Mouse (Mus musculus): ENCODE results near the gene Efcab14. TPM values are rescaled to one million over a fixed set of nuclear protein-coding genes. Genes with fewer than 3 reads are reported as not detected.

Gene Efcab14
- total RNA-seq, 2 experiments from 2014 or later: 20.7 to 22.7 TPM

- DNase-seq: no peak
- intact Hi-C loops (cut with DNase I): no loop called here
Measured at GRCm38 (mm10) chr4:115767647-115768467, 30.3 kb downstream of the Efcab14 start.

DNA sequence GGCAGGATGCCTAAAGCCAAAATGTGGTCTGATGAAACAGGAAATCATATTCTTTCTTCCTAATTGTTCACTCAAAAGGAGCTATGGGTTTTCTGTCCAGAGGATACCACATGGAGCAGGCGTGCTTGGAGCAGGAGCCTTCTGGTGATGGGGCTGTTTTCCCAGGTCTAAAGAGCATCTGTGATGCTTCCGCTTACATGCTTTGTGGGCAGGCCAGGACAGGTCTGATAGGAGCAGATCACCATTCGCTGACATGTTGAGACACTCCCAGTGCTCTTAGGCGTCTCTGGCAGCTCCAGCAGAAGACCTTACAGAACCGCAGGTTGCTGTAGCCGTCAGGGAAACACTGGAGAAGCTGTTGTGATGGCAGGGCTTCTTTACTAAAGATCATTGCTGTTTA lies 37.5 kb downstream of the Efcab14 start:
- intact Hi-C loops (cut with DNase I): no loop called here
- DNase-seq: no peak

GRCm38 (mm10) chr4:115777627-115778026 lies 40.1 kb downstream of the Efcab14 start:
- intact Hi-C loops (cut with DNase I): no loop called here
- no peak for DNase-seq

DNA sequence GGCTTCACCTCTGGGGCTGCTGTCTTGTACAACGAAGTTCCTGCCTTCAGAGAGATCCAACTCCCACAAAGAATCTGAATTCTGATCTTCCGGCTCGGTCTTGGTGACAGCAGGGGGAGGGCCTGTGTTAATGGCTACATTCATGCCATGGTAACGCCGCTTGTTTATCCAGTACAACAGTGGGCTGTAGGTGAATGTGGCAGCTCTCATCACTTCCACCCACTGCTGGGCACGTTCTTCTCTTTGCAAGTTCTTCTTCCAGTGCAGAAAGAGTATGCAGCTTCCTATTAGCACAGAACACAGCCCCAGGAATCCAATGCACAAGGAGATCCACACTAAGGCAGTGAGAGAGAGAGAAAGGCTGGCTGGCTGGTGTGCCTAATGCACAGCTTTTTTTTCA lies 42.7 kb downstream of the Efcab14 start:
- intact Hi-C loops (cut with DNase I): no loop called here
- no peak for DNase-seq

- intact Hi-C loops (cut with DNase I): no loop called here
- no peak for DNase-seq
Measured at GRCm38 (mm10) chr4:115780918-115781317, 43.4 kb downstream of the Efcab14 start, which contains the start of gene Tex38. Tex38 (minus strand) TSS chr4:115781018.

DNA sequence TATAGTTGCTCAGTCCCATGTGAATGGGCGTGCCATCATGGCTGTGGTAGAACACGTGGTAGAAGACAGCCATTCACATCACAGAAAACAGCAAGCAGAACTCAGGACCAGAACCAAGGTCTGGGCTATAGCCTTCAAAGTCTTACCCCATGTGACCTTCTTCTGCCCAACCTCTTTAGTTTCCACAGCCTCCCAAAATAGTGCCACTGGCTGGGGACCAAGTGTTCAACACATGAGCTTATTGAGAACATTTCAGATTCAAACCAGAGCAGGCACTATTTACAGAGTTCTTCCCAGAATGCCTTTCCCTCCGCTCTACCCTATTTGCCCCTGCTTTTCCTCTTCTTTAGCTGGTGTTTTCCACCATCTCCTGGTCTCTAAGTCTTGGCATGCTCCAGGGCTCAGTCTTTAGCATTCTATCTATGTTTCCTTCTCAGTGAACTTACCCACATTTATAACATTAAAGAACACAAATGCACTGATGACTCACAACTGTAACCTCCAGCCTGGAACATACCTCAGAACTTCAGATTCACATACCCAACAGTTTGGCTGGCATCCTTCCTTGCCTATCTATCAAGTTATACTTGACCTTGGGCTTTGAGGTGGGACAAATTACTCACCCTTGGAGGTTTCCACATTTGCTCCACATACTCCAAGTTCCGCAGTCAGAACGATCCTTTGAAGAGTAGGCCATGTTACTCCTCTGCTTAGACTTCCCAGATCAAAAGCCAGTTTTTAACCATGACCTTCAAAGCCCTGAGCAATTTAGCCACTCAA lies 44.7 kb downstream of the Efcab14 start:
- no peak for DNase-seq
- intact Hi-C loops (cut with DNase I): no loop called here

DNA sequence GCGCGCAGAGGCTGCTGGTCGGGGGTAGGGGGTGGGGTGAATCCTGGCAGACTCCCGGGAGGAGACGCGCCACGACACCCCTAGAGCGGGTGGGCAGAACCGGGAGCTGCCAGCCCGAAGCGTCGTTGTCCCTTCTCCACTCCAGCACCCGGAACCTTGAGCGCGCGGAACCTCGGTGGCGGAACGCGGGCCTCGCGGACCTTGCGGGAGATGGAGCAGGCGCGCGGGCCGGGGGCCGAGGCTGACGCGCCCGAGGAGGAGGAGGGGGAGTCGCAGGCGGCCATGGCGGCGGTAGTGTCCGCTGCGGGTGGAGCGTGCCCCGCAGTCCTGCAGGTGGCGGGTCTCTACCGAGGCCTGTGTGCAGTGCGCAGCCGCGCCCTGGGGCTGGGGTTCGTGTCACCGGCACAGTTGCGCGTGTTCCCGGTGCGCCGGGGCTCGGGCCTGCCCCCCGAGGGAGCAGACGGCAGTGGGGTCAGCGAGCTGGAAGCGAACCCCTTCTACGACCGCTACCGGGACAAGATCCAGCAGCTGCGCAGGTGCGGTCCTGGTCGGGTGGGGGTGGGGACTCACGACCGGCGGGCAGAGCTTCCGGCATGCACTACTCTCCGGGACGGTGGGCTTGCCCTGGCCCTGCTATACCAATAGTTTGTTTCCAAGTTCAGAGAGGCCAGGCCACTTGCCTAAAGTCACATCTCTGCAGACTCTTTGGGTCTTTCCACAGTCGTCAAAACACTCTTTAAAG lies 47.4 kb downstream of the Efcab14 start, which contains the start of gene Atpaf1:
Atpaf1 (plus strand) TSS at position 44 of the 742 bp plus-strand sequence.
- intact Hi-C loops (cut with DNase I): no loop called here
- DNase-seq: peak; percentile 78

GRCm38 (mm10) chr4:115785511-115786034 lies 48.0 kb downstream of the Efcab14 start:
- intact Hi-C loops (cut with DNase I): no loop called here
- DNase-seq: no peak

GRCm38 (mm10) chr4:115790864-115791263 lies 53.3 kb downstream of the Efcab14 start:
- intact Hi-C loops (cut with DNase I): no loop called here
- DNase-seq: no peak

DNA sequence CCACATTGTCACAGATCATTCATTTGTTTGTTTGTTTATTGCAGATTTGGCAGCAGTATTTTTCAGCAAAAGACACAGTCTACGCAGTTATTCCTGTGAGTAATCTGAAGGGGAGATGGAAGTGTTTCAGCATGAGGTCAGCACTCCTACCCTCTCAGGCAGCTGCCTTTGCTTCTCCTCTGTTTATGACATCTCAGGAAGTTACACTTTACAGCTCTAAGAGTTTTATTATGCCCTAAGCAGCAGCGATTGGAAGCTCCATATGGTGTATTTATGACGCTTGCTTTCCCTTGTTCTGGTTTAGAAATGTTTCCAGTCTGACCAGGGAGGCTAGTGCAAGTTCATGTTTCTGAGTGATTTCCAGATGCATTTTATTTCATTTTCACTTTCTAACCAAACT lies 57.8 kb downstream of the Efcab14 start:
- intact Hi-C loops (cut with DNase I): no loop called here
- no peak for DNase-seq

GRCm38 (mm10) chr4:115799981-115800380 lies 62.4 kb downstream of the Efcab14 start:
- intact Hi-C loops (cut with DNase I): no loop called here
- no peak for DNase-seq

GRCm38 (mm10) chr4:115812326-115812725 lies 74.8 kb downstream of the Efcab14 start:
- intact Hi-C loops (cut with DNase I): no loop called here
- no peak for DNase-seq

DNA sequence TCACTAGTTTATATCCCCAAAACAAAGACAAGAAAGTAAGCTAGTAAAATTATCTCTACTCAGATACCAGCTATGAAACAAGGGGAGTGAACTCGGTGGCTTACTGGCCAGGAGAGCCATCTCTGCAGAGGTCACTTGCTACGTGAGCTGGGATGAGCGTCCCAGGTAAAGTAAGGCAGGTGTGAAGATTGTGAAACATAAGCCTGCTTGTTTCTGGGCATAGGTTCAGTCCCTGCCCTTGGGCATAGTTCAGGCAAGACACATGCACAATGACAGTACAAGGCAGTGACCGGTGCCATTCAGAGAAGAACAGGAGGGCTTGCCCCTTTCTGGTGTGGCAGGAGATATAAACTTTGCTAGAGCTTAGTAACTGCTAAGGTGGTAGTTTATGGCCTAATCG lies 78.1 kb downstream of the Efcab14 start:
- intact Hi-C loops (cut with DNase I): no loop called here
- DNase-seq: no peak

DNA sequence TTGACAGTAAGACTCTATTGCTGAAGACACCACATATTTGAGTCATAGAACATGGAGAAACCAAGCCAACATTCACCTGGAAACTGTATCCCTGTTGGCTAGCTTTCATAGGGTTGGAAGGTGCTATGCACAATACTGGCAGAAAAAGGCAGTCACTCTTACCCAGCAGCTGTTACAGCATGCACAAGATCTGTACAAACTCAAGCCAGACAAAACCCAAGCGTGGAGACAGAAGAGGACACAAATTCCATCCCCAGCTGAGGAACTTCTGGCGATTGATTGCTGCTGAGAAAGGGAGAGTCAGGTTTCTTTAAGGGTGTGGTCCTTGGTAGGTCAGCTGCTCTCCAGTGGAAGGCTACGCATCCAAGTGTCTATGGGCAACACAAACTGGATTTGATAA lies 82.7 kb downstream of the Efcab14 start:
- no peak for DNase-seq
- intact Hi-C loops (cut with DNase I): no loop called here

GRCm38 (mm10) chr4:115820944-115821343 lies 83.4 kb downstream of the Efcab14 start:
- intact Hi-C loops (cut with DNase I): no loop called here
- DNase-seq: no peak

DNA sequence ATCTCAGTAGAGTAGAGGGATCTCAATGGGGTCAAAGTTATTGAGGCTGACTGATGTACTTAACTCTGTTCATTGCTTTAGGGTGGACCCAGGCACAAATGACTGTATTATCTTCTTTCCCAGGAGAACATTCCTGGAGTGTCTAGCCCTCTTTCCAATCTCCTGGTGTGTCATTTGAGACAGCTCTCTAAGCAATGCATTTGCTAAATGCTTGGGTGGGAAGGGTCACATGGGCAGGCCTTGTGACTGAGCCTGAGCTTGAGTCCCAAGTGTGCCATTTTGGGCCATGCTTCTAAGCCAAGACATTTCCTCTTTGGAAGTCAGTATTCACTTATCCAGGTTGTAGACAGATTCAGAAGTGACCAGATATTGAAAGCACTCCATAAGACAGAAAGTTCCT lies 83.9 kb downstream of the Efcab14 start:
- intact Hi-C loops (cut with DNase I): no loop called here
- DNase-seq: no peak

DNA sequence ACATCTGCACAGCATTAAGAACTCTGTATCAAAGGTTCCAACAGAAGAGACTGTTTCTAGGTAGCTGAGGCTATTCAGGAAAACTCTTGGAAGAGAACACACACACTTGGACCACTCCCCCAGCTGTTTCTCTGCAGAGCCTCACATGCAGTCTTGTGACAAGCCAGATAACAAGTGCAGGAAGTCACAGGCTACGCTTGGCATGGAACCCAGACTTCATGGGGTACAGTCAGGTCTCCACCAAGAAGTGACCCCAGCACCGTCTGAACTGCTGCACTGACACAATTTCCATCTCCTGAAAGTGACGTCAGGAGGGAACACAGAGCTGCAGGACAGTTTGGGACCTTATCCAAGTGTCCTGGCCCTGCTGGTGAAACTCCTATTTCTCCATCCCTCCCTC lies 84.4 kb downstream of the Efcab14 start:
- no peak for DNase-seq
- intact Hi-C loops (cut with DNase I): no loop called here

DNA sequence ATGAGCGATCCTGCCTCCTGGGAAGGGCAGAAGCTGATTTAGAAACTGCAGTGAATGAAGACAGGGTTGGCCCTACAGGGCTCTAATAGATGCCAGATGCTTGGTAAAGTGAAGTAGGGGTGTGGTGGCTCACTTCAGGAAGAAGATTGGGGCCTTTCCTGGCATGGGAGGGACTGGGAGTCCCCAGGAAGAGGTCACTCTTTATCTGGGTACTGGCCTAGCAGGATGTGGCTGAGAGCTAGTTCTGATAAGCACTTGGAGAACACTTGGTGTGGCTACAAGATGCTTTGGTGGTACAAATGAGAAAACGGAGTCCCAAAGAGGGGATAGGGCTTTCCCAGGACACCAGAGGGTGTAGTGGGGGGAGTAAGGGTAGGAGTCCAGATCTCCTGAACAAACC lies 86.6 kb downstream of the Efcab14 start:
- DNase-seq: no peak
- intact Hi-C loops (cut with DNase I): no loop called here

DNA sequence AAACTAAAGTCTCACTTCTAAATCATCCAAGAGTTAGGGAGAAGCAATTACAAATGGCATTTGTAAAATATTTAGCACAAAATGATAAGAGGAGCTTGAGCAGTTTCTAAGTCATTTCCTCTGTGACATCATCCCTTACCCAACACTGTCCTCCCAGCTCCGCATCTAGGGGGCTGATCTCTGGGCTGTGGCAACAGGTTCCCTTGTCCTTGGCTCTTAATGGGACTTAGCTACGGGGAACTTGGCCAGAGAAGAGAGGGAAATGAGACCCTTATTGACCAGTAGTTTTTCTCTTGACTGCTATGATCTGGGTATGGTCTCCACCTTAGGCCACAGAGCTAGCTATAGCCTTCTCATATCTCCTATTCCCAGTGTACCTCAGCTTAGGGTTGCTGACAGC lies 87.7 kb downstream of the Efcab14 start:
- intact Hi-C loops (cut with DNase I): no loop called here
- no peak for DNase-seq
